Mouse (Mus musculus): ENCODE measurements around the gene Eif2s2.
A peak's percentile ranks its signal among the peaks of the same experiment; 100 is the strongest.

Eif2s2 gene

DNA sequence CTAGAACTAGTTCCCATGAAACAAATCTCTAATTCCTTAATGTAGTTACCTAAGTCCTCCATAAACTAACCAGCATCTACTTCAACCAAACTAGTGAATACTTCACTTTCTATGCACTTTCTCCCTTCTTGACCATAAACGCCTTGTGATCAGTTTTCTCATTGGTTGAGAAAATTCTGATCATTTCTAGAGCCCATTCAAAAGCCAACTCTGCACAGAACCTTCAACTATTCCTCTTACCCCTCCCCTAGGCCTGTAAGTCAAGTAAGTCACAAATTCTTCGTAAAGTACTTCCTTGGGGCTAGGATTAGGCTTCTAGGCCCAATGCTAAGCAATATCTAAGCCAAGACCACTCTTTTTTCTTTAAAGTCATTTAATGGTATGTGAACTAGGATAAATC is 1.1 kb downstream of the Eif2s2 start:
- no peak for DNase-seq

DNA sequence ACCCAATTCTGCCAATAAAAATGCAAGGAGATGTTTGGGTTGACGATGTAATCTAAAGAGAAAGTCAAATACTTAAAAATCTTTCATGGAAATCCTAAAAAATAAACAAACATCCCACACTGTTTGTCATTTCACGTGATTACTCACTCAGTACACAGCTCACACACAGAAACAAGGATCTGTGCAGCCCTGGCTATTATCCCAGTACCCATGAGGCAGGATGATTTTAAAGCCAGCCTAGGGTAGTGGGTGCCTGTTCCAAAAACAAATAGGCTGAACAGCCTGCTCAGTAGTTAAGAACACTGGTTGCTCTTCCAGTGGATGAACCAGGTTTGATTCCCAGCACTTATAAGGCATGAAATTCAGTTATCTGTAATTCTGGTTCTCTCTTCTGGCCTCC is 16.1 kb downstream of the Eif2s2 start:
- no peak for DNase-seq

DNA sequence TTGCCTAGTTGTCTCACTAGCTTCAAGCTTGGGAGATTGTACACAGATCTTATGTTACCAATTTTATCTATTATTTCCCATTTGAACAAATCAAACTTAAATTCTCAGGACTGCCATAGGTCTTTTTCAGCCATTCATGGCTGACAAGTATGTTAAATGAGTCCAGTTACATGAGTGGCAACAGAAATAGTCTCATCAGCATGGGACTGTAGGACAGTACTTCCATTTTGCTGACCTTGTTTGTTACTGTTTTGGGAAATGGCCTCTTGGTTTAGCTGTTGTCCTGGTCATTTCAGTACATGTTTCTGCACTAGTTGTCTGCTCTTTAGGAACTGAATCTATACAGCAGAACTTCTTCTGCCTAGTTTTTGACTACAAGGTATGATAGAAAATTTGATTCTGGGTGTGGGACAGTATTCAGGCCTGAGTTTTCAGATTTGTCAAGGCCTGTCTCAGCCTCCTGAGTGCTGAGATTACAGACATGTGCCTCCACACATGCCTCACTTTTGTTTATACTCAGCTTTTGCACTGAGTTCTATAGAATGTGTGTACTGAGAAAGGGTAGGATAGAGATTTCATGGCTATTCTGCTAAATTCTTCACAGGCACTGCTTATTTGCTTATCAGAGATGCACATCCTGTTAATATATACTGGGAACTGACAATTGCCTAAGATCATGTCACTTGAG is 22.6 kb downstream of the Eif2s2 start:
- DNase-seq: no peak

DNA sequence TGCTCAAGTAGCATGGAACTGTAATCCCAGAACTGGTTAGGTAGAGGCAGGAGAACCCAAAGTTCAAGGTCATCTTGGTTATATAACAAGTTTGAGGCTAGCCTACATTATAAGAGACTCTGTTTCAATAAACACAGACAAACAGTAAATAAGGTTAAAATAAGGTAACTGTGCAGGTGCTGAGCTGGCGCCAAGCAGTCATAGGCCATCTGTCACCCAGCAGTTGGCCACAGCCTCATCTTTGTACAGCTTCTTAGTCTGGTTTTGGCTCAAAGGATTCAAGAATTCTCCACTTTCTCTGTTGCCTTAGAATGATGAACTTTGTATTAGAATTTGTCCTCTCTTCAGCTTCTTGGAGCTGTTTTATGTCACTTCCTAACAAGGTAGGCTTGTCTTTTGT is 24.6 kb downstream of the Eif2s2 start:
- DNase-seq: no peak

DNA sequence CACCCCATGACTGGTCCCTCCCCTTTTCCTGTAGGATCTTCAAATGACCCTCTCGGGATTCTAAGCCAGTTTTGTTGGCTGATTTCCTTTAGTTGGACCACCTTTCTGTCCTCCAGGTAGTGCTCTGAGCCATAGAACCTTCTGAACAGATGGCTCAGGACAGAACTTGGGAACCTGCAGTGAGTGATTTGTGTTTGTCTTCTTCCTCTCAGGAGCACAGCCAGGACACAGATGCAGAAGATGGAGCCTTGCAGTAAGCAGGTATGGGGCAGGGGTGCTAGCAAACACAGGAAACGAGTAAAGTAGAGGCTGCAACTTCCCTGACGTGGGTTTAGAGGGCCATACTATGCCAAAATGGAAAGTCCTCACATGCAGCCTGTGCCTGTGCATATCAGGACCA is 27.0 kb downstream of the Eif2s2 start:
- DNase-seq: no peak

DNA sequence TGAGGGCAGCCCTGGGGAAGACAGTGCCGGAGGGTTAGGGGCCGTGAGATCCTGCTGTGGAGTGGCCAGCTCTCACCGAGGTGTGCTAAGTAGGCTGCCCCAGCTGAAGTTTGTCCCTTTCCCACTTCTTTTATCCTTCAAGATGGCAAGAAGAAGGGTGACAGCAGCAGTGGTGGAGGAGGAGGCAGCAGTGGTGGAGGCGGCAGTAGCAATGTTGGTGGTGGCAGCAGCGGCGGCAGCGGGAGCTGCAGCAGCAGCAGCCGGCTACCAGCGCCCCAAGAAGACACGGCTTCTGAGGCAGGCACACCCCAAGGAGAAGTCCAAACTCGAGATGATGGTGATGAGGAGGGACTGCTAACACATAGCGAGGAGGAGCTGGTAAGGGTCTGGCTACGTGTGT is 29.1 kb downstream of the Eif2s2 start:
- DNase-seq: no peak

DNA sequence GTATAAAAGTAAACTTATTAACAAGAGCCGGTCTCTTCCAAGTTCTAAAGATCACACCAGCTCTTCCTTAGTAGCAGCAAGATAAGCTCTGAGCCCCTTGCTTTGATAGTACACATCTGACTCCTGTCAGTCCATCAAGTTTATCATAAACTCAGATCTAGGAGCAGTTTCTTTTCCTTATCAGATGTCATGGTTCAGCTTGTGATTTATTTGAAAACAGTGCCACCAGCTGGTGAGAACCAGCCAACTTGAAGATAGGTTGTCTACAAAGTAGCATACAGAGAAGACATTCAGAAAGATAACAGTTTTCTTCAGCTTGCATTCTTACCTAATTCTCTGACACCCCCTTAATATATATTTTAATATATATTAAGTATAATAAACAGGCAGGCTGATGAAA is 37.4 kb downstream of the Eif2s2 start:
- peak; percentile 67 to 70 for DNase-seq

DNA sequence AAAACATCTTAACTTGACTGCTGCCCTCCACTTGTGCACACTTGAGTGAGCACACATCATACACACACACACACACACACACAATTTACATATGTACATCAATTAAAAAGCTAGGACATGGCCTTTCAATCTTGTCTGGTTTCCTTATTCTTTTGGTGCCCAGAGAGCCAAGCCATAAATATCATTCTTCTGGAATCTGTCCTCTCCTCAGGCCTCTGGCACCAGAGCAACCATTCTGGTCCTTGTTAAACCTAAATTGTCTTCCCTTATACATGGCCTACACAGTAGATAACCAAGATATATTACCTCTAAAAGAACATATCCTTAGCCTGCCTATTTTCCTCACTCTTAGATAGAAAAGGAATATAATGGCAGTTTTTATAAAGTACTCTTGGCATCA is 44.6 kb downstream of the Eif2s2 start:
- DNase-seq: no peak

DNA sequence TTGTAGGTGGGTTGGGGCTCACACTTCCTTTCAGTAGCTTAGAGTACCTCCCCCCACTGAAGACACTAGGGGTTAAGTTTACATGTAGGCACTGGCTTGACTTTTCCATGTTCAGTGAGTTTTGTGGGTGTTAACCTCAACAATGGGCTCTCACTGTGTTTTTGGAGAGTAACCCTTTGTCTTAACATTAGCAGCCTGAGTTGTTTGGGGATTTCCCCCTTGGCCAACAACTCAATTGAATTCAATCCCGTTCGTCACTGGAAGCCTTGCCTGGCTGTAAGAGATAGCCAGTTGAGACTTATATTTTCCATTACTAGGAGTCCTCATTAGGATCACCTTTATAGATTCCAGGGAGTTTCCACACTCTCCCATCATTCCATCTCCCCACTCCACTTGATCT is 56.2 kb downstream of the Eif2s2 start:
- no peak for DNase-seq

DNA sequence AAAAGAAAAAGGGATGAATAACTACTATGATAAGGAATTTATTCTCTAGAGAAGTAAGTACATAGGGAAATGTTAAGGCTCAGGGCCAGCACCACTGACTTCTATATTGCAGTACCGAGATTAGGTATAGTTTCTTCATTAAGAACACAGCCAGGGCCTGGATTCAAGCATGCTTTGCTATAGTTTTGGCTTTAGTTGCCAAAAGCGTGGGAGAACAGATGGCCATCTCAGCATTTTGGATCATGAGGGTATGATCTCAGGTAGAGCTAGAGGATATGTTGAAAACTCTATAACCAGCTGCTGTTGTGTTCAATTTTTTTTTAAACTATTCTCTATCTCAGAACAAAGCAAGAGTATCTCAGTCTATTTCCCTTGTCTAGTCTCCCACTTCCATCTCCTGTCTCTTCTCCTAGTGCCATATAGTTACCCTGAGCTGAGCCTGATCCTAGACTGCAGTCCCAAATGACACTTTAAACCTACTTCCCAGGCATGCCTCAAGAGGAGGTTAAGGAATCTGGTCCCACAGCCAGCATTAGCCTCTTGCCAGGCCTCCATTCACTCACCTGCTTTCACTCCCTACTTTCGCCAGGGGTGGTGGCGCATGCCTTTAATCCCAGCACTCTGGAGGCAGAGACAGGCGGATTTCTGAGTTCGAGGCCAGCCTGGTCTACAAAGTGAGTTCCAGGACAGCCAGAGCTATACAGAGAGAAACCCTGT is 58.4 kb downstream of the Eif2s2 start:
- DNase-seq: no peak

DNA sequence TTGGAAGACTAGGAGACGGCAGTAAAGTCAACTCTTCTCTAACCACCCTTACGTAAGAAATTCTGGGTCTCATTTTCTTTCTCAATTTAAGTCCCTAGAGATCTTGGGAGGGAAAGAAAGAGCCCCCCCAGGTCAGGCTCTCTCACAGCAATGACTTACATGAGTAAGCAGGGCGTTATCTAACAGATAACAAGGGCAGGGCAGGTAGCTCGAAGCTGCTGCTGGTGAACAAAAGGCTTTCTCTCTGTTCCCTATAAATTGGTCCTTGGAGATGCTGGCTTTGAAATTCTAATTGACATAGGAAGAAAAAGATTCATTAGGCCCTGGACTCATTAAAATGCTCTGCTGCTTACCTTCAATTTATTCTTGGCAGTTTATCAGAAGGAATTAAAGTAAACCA is 60.3 kb downstream of the Eif2s2 start:
- no peak for DNase-seq

DNA sequence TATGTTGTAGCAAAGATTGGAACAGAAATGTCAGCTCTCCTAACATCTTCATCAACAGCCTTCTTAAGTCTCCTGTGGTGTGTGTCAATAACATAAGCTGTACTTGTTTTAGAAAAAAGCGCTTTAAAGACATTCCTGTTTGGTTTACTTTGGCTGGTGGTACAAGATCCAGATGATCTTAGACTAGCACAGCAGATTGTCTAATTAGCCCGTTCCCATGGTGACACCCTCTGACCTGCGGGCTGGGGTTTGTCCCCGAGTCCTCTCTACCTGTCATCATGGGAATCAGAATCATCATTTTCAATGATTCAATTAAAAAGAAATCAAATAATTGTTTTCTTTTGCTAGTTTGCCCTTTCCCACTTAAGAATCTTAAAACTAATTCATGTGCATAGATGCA is 65.2 kb downstream of the Eif2s2 start:
- peak in 1 of 2 experiments; percentile 14 for DNase-seq

DNA sequence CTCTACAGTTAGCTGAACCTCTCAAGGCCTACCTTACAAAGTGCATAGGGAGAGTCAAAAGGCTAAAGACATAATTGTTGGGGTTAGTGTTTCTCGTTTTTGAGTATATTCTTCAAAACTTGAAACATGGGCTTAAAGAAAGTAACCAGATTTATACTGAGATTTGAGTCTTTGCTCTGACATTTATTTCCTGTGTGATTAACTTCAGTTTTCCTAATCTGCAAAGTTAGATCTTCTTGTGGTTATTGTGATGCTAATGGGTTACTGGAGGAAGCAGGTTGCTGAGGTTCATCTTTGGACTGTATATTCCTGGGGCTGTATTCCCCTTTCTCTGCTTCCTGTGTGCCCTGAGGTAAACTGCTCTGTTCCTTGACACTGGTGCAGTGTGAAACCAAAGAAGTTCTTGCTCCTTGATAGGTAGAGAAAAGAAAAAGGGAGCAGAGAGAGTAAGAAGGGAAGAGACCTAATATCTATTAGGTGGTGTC is 66.6 kb downstream of the Eif2s2 start:
- DNase-seq: no peak
